Mouse (Mus musculus): ENCODE measurements around the gene Pdlim4. TPM values are rescaled to one million over a fixed set of nuclear protein-coding genes. Genes with fewer than 3 reads are reported as not detected.
"Not testable (repeated sequence)": the region's sequence is repeated elsewhere in the genome, so short reads cannot be mapped to it uniquely, and the experiment has no call there.

Pdlim4 gene
- polyA plus RNA-seq, 1 experiment from 2014 or later, result 4.0 TPM

- H3K27ac ChIP-seq (ENCODE audit: low read depth), result peak overlapping the region; percentile 30; the same call in 1 of the 2 replicates
- ATAC-seq (no peak), DNase-seq (no peak)
- H3K27me3 ChIP-seq (ENCODE audit: insufficient read depth, low read length), result no peaks in the 10 kb centered on the region
- H3K9ac ChIP-seq (replicated peaks), result no peak overlapping the region
- H3K4me3 ChIP-seq (ENCODE audit: low read depth, low read length), result no peak overlapping the region
- peaks cover 37% of the 10 kb centered on the region for H3K4me1 ChIP-seq (ENCODE audit: insufficient read depth)
- 89% methylated on average over 11 of the region's 11 CpGs for WGBS (ENCODE audit: insufficient replicate concordance)
- no peak overlapping the region for H3K4me2 ChIP-seq (ENCODE audit: low read depth, low read length)
- no peaks in the 10 kb centered on the region for H3K9me3 ChIP-seq (ENCODE audit: low read length)
- TF ChIP-seq CTCF (IDR thresholded peaks at IDR 0.05; ENCODE audit: low read depth) (no peak), EP300 (IDR thresholded peaks at IDR 0.05; ENCODE audit: low read depth) (no peak)
- peaks cover 7% of the 10 kb centered on the region for H3K36me3 ChIP-seq (replicated peaks; ENCODE audit: insufficient read depth, low read length)
Measured at GRCm38 (mm10) chr11:54007717-54008116, 61.1 kb downstream of the Pdlim4 start.

GRCm38 (mm10) chr11:54006901-54007300 is 61.9 kb downstream of the Pdlim4 start:
- Histone ChIP-seq H3K36me3 (replicated peaks; ENCODE audit: insufficient read depth, low read length) (peaks cover 7% of the 10 kb centered on the region), H3K9ac (replicated peaks) (0 out of 2 replicates have a peak overlapping the region, but pooled peaks have one; percentile 16), H3K27ac (ENCODE audit: low read depth) (peak overlapping the region; percentile 30; the same call in 1 of the 2 replicates), H3K4me1 (ENCODE audit: insufficient read depth) (peaks cover 37% of the 10 kb centered on the region), H3K4me3 (ENCODE audit: low read depth, low read length) (no peak overlapping the region), H3K4me2 (ENCODE audit: low read depth, low read length) (peak overlapping the region; percentile 40), H3K9me3 (ENCODE audit: low read length) (no peaks in the 10 kb centered on the region), H3K27me3 (ENCODE audit: insufficient read depth, low read length) (no peaks in the 10 kb centered on the region)
- ATAC-seq (no peak), DNase-seq (peak; percentile 46)
- 73% methylated on average over 4 of the region's 4 CpGs for WGBS (ENCODE audit: insufficient replicate concordance)
- TF ChIP-seq EP300 (IDR thresholded peaks at IDR 0.05; ENCODE audit: low read depth), result no peak
- TF ChIP-seq CTCF (IDR thresholded peaks at IDR 0.05; ENCODE audit: low read depth), result no peak

- DNase-seq; H3K36me3 ChIP-seq (replicated peaks; ENCODE audit: insufficient read depth, low read length); H3K4me3 ChIP-seq (ENCODE audit: low read depth, low read length); H3K9ac ChIP-seq (replicated peaks); H3K27me3 ChIP-seq (ENCODE audit: insufficient read depth, low read length); H3K9me3 ChIP-seq (ENCODE audit: low read length): not testable (repeated sequence)
- peak overlapping the region; percentile 80 for H3K27ac ChIP-seq (ENCODE audit: low read depth)
- peak; percentile 14; the same call in 1 of the 2 replicates for ATAC-seq
- WGBS (ENCODE audit: insufficient replicate concordance), result 37% methylated on average over 4 of the region's 5 CpGs
- peaks cover 37% of the 10 kb centered on the region for H3K4me1 ChIP-seq (ENCODE audit: insufficient read depth)
- peak overlapping the region; percentile 40; the same call in 1 of the 2 replicates for H3K4me2 ChIP-seq (ENCODE audit: low read depth, low read length)
Measured at GRCm38 (mm10) chr11:54006362-54006761, 62.5 kb downstream of the Pdlim4 start.

Other genes starting within 250 kb of the Pdlim4 start
- 1.1 and 1.5 TPM in 2 replicates for gene Gm12216, start 209.8 kb downstream of the Pdlim4 start, polyA plus RNA-seq (2015; fragmentation: Nextera tagmentation; extraction: Ambion mirVana)
- gene Slc22a5, start 177.4 kb downstream of the Pdlim4 start, polyA plus RNA-seq (2015; fragmentation: Nextera tagmentation; extraction: Ambion mirVana), result 6.8 and 7.2 TPM in 2 replicates
- gene Slc22a21, start 88.7 kb downstream of the Pdlim4 start, polyA plus RNA-seq (2015; fragmentation: Nextera tagmentation; extraction: Ambion mirVana), result 0.90 and 1.3 TPM in 2 replicates
- 12.9 and 13.4 TPM in 2 replicates for gene Slc22a4, start 40.9 kb downstream of the Pdlim4 start, polyA plus RNA-seq (2015; fragmentation: Nextera tagmentation; extraction: Ambion mirVana)
- gene P4ha2, start 31.1 kb upstream of the Pdlim4 start, polyA plus RNA-seq (2015; fragmentation: Nextera tagmentation; extraction: Ambion mirVana), result 2.4 and 2.7 TPM in 2 replicates
- not detected in 2 replicates for gene Csf2, start 180.7 kb upstream of the Pdlim4 start, polyA plus RNA-seq (2015; fragmentation: Nextera tagmentation; extraction: Ambion mirVana)
- gene Il3, start 198.3 kb upstream of the Pdlim4 start, polyA plus RNA-seq (2015; fragmentation: Nextera tagmentation; extraction: Ambion mirVana), result not detected in 2 replicates
- gene Acsl6, start 234.8 kb upstream of the Pdlim4 start, polyA plus RNA-seq (2015; fragmentation: Nextera tagmentation; extraction: Ambion mirVana), result 0.49 and 0.67 TPM in 2 replicates

Data from liver, postnatal 0 days (tissue).